Mouse (Mus musculus) heart, embryonic 10.5 days (tissue): ENCODE measurements at regions not wholly inside any gene's neighbourhood (a gene's known extent, or its start where the extent isn't known, plus 50 kb on each side); places are given as distances from the start of the nearest gene placed in this dataset.

Source experiments
- DNase-seq: peaks from one replicate; pipeline ENCODE4 v3.0.0-alpha.2; 2017; ENCODE audit warnings: low spot score
- H3K27ac ChIP-seq: fragments of 300-500 bp; sonication (generic); 2 replicates; pipeline ENCODE4 v1.5.1; 2016; ENCODE audit warnings: mild to moderate bottlenecking
- H3K27me3 ChIP-seq: fragments of 300-500 bp; sonication (generic); 2 replicates; pipeline ENCODE4 v1.6.1; 2016; ENCODE audit warnings: mild to moderate bottlenecking; ENCODE audit not compliant: poor library complexity, insufficient read depth, severe bottlenecking
- H3K36me3 ChIP-seq: fragments of 300-500 bp; sonication (generic); 2 replicates; pipeline ENCODE4 v1.6.1; 2016; ENCODE audit warnings: mild to moderate bottlenecking, moderate library complexity
- H3K4me1 ChIP-seq: fragments of 300-500 bp; sonication (generic); 2 replicates; pipeline ENCODE4 v1.6.1; 2016; ENCODE audit warnings: mild to moderate bottlenecking
- H3K4me3 ChIP-seq: fragments of 300-500 bp; sonication (generic); 2 replicates; pipeline ENCODE4 v1.5.1; 2016; ENCODE audit warnings: mild to moderate bottlenecking, moderate library complexity
- H3K9me3 ChIP-seq: fragments of 300-500 bp; sonication (generic); 2 replicates; pipeline ENCODE4 v1.6.1; 2016; ENCODE audit warnings: mild to moderate bottlenecking, moderate library complexity
- WGBS: fragments of 180-500 bp; shearing (Covaris S2); methylation state at CpG from one replicate; pipeline ENCODE4 v1.1.7; 2016; 5-methylcytosine and 5-hydroxymethylcytosine counted together

- Histone ChIP-seq H3K36me3 (no peaks in the 10 kb centered on the region), H3K9me3 (no peaks in the 10 kb centered on the region), H3K4me1 (no peaks in the 10 kb centered on the region), H3K4me3 (no peak overlapping the region), H3K27me3 (no peaks in the 10 kb centered on the region), H3K27ac (no peak overlapping the region)
- no peak for DNase-seq
- 75% methylated on average over 2 of the region's 2 CpGs for WGBS
These were observed 187.8 kb upstream of the Mad2l1 start for GRCm38 (mm10) chr6:66347356-66347755.

DNA sequence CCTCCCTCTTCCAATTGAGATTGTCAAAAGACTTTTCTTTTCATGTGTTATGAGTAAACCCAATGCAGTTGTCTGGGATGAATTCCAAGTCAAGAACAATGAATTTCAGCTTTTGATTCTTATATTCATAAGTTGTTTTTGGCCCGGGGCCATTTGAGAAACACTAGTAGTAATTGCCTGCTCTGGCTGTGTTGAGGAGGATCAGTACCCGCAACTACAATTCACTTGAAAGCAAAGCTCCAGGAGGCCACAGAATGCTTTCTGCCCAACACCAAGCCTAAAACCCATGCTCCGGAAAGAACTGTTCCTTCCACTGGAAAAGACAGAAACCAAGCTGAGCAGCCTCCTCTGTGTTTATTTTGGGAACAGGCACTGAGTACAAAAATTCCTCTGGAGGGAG, 174.1 kb upstream of the Mad2l1 start:
- H3K9me3 ChIP-seq = no peaks in the 10 kb centered on the region
- 61% methylated on average over 3 of the region's 3 CpGs for WGBS
- 0 out of 2 replicates have a peak overlapping the region, but pooled peaks have one; percentile 22 for H3K27ac ChIP-seq
- H3K4me3 ChIP-seq = no peak overlapping the region
- DNase-seq = no peak
- peaks cover 12% of the 10 kb centered on the region for H3K4me1 ChIP-seq
- no peaks in the 10 kb centered on the region for H3K36me3 ChIP-seq
- H3K27me3 ChIP-seq = no peaks in the 10 kb centered on the region

DNA sequence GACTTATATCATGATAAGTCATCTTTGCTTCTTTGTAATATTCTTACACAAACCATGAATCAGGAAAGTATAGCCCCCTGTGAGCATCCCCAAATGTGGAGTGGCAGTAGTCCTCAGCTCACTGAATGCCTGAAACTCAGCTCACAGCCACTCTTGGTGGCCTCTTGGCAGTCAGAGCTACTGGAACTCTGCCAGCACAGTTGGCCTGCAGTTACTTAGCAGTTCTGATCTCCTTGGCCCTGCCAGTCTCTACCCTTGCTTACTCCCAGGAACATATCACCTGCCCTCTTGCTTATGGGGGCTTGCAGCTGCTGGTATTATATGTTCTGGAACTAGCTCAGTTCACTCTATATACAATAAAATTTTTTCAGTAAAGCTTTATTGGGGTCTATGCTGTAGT, 167.9 kb upstream of the Mad2l1 start:
- Histone ChIP-seq H3K4me3 (no peak overlapping the region), H3K36me3 (no peaks in the 10 kb centered on the region)
- no peak for DNase-seq

GRCm38 (mm10) chr6:66381279-66381934, 153.8 kb upstream of the Mad2l1 start:
- WGBS = 61% methylated on average over 1 of the region's 1 CpGs
- Histone ChIP-seq H3K36me3 (no peaks in the 10 kb centered on the region), H3K4me1 (no peaks in the 10 kb centered on the region), H3K4me3 (no peak overlapping the region), H3K27me3 (no peaks in the 10 kb centered on the region), H3K27ac (no peak overlapping the region), H3K9me3 (no peaks in the 10 kb centered on the region)
- DNase-seq = no peak

More for the DNA sequence above, 167.9 kb upstream of the Mad2l1 start:
- Histone ChIP-seq H3K27ac (no peak overlapping the region), H3K9me3 (no peaks in the 10 kb centered on the region), H3K4me1 (no peaks in the 10 kb centered on the region), H3K27me3 (no peaks in the 10 kb centered on the region)

DNA sequence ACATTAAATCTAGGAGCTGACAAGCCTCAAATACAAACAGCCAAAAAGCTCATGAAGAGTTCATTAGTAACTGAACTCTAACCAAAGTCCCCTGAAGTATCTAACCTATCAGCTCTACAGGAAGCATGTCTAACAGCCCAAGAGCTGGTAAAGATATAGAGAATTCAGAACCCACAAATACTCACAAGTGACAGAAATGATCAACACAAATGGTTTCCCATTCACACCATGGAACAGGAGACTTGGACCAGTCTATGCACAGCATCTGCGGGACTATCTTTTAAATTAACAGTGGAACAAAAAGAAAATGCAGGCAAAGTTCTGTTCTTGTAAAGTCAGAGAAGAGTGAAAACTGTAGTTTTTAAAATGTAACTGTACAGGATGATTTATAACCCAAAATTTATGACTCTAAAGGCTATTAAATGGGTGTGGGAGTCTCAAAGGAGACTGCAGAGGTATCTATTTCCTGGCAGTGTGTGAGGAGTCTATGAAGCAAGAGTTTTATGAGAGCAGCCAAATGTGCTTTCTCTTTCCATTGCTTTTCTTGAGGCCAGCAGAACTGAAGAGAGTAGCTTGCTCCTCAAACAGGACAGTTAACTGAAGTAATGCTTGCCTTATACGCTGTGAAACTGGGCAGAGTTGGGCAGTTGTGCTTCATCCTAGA, 152.7 kb upstream of the Mad2l1 start:
- no peak overlapping the region for H3K4me3 ChIP-seq
- DNase-seq = no peak
- no peaks in the 10 kb centered on the region for H3K36me3 ChIP-seq
- no peak overlapping the region for H3K27ac ChIP-seq
- H3K9me3 ChIP-seq = no peaks in the 10 kb centered on the region
- H3K4me1 ChIP-seq = no peaks in the 10 kb centered on the region
- no peaks in the 10 kb centered on the region for H3K27me3 ChIP-seq
- 89% methylated on average over 2 of the region's 2 CpGs for WGBS

GRCm38 (mm10) chr6:66395147-66395546, 140.0 kb upstream of the Mad2l1 start:
- WGBS = 88% methylated on average over 4 of the region's 4 CpGs
- H3K27ac ChIP-seq = no peak overlapping the region
- DNase-seq = no peak

GRCm38 (mm10) chr6:66397411-66397810, 137.8 kb upstream of the Mad2l1 start:
- Histone ChIP-seq H3K27ac (no peak overlapping the region), H3K4me1 (no peaks in the 10 kb centered on the region), H3K4me3 (no peak overlapping the region), H3K9me3 (no peaks in the 10 kb centered on the region), H3K36me3 (no peaks in the 10 kb centered on the region), H3K27me3 (no peaks in the 10 kb centered on the region)
- no peak for DNase-seq
- WGBS = 84% methylated on average over 8 of the region's 8 CpGs

More at GRCm38 (mm10) chr6:66395147-66395546, 140.0 kb upstream of the Mad2l1 start:
- Histone ChIP-seq H3K27me3 (no peaks in the 10 kb centered on the region), H3K9me3 (no peaks in the 10 kb centered on the region), H3K4me3 (no peak overlapping the region), H3K36me3 (no peaks in the 10 kb centered on the region), H3K4me1 (no peaks in the 10 kb centered on the region)

- Histone ChIP-seq H3K27ac (no peak overlapping the region), H3K27me3 (no peaks in the 10 kb centered on the region), H3K4me1 (no peaks in the 10 kb centered on the region), H3K4me3 (no peak overlapping the region), H3K9me3 (no peaks in the 10 kb centered on the region), H3K36me3 (no peaks in the 10 kb centered on the region)
- 72% methylated on average over 3 of the region's 3 CpGs for WGBS
- DNase-seq = no peak
These were observed 136.5 kb upstream of the Mad2l1 start for GRCm38 (mm10) chr6:66398674-66399073.

DNA sequence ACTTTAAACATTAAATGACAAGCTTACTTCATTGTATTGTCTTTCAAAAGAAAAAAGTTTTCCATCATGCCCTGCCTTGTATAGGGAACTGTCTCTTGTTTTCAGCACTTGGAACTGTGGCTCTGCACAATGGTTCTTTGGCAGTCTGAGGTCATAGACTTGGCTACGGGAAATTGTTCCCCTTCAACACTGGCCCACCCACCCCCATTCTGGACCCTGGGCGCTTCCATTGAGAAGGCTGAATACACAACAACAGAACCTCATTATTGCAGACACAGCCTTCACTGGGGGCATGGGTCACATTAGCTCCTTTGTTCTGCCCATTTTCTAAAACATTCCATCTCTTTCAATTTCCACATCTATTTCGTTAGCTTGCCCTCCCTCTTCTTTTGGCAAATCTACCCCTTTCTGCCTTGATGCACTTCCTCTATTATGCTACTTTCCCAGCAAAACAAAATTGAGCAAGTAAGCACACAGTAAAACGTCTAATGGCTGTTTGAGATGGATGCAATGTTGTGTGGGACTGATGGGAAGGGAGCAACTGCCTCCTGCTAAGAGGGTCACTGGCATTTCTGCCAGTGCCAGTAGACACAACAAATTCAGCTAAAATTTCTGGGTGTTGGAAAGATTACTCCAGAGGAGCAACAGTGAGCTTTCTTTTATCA, 136.0 kb upstream of the Mad2l1 start:
- DNase-seq = no peak
- H3K27ac ChIP-seq = no peak overlapping the region
- no peaks in the 10 kb centered on the region for H3K36me3 ChIP-seq
- H3K9me3 ChIP-seq = no peaks in the 10 kb centered on the region
- H3K27me3 ChIP-seq = no peaks in the 10 kb centered on the region
- no peaks in the 10 kb centered on the region for H3K4me1 ChIP-seq
- WGBS = 63% methylated on average over 4 of the region's 4 CpGs
- no peak overlapping the region for H3K4me3 ChIP-seq

DNA sequence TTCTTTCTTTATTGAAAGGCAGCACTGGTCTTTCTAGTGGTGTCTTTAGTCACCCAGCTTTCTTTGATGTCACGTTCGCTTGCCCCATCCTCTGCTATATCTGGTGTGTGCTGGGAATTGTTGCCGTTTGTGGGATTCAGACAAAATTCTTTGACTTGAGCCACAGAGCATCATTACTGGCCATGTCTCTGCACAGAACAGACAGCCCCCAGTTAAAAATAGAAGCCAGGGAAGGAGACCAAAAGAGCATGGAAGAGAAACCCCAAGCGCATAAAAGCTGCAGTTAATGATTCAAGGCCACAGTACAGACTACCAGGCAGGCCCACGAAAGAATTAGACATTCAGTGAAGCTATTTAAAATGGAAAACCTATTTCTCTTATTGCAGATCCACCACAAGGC, 133.7 kb upstream of the Mad2l1 start:
- DNase-seq = no peak
- H3K27me3 ChIP-seq = no peaks in the 10 kb centered on the region
- H3K9me3 ChIP-seq = no peaks in the 10 kb centered on the region
- H3K4me3 ChIP-seq = no peak overlapping the region
- H3K4me1 ChIP-seq = no peaks in the 10 kb centered on the region
- H3K36me3 ChIP-seq = no peaks in the 10 kb centered on the region
- 43% methylated on average over 5 of the region's 5 CpGs for WGBS
- no peak overlapping the region; the same call in 1 of the 2 replicates for H3K27ac ChIP-seq

GRCm38 (mm10) chr6:66401868-66402440, 133.2 kb upstream of the Mad2l1 start:
- no peak for DNase-seq
- no peak overlapping the region for H3K27ac ChIP-seq
- 47% methylated on average over 5 of the region's 5 CpGs for WGBS
- H3K27me3 ChIP-seq = no peaks in the 10 kb centered on the region
- no peaks in the 10 kb centered on the region for H3K9me3 ChIP-seq
- no peaks in the 10 kb centered on the region for H3K36me3 ChIP-seq
- H3K4me1 ChIP-seq = no peaks in the 10 kb centered on the region
- no peak overlapping the region for H3K4me3 ChIP-seq

- 54% methylated on average over 4 of the region's 4 CpGs for WGBS
- Histone ChIP-seq H3K27me3 (no peaks in the 10 kb centered on the region), H3K9me3 (no peaks in the 10 kb centered on the region), H3K36me3 (no peaks in the 10 kb centered on the region), H3K4me1 (no peaks in the 10 kb centered on the region), H3K27ac (no peak overlapping the region), H3K4me3 (no peak overlapping the region)
- DNase-seq = no peak
These were observed 120.4 kb upstream of the Mad2l1 start for GRCm38 (mm10) chr6:66414822-66415221.

- Histone ChIP-seq H3K9me3 (no peaks in the 10 kb centered on the region), H3K4me3 (no peak overlapping the region), H3K27ac (no peak overlapping the region), H3K27me3 (no peaks in the 10 kb centered on the region), H3K36me3 (no peaks in the 10 kb centered on the region), H3K4me1 (no peaks in the 10 kb centered on the region)
- WGBS = 70% methylated on average over 7 of the region's 7 CpGs
- no peak for DNase-seq
These were observed 115.6 kb upstream of the Mad2l1 start for GRCm38 (mm10) chr6:66419452-66420041.
